Mouse (Mus musculus): Measurements from ENCODE around the gene Zyg11b.

DNA sequence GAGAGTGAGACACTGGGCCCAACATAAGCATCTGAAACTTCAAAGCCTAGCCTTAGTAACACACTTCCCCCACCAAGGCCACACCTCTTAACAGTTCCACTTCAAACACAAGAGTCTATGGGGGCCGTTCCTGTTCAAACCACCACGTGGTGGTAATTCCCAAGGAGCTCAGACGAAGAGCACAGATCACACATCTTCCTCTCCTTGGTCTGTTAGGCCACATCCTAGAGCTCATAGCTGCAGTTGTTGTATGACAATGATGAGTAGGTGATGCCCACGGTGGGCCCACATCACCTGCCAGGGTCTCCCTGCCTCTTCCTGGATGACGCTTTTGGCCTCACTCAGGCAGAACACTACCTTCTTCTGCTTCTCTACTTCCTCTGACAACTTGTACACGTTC lies 9.8 kb upstream of the Zyg11b start:
- TF ChIP-seq CTCF (IDR thresholded peaks at IDR 0.05; ENCODE audit: low read depth) (no peak), EP300 (optimal IDR thresholded peaks at IDR 0.05) (no peak)
